Mouse (Mus musculus): ENCODE data around the gene Flt1.

DNA sequence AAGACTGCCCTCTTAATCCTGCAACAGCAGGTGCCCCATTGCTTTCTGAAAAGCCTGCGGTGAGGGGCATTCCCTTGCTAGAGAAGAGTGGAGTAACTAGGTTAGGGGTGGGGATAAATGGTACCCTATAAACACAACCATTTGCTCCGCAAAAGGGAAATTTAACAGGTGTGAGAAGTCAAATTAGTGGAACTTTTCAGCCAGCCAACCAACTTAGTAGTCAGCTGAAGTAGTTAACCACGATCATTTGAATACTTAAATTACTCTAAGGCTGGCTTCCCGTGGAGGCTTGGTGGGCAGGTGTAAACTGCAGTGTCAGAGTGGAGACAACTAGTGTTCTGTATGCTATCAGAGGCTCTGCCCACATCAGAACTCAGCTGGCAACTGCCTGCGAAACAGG is 28.6 kb downstream of the Flt1 start:
- TF ChIP-seq CTCF (IDR thresholded peaks at IDR 0.05; ENCODE audit: extremely low read depth, insufficient read depth, insufficient read length, insufficient replicate concordance), result no peak
- no peak for TF ChIP-seq POLR2A (IDR thresholded peaks at IDR 0.05; ENCODE audit: low read depth, low read length)
